Mouse (Mus musculus) liver, adult (tissue): ENCODE measurements around the gene Zfp148.

Source experiments
- GATA4 ChIP-seq: IDR thresholded peaks from 2 replicates; pipeline ENCODE4 v1.6.1; 2014; ENCODE audit warnings: mild to moderate bottlenecking, low read length; ENCODE audit not compliant: insufficient replicate concordance

Gene Zfp148

DNA sequence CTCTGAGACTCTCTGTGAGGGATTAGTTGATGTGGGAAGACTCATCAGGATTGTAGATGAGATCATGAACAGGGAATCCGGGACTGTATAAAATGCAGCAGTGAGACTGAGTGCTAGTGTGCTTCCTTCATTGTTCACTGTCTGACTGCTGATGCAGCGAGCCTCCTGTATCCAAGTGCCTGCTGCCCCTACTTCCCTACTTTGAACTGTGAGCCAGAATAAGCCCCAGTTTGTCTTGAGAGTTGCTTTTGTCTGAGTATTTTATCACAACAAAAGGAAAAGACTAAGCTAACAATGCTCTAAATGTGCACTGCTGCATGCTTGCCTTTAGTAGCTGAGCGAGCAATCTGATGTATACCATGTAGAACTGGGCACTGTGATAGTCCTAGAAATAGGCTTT lies 47.7 kb downstream of the Zfp148 start:
- TF ChIP-seq GATA4: no peak

DNA sequence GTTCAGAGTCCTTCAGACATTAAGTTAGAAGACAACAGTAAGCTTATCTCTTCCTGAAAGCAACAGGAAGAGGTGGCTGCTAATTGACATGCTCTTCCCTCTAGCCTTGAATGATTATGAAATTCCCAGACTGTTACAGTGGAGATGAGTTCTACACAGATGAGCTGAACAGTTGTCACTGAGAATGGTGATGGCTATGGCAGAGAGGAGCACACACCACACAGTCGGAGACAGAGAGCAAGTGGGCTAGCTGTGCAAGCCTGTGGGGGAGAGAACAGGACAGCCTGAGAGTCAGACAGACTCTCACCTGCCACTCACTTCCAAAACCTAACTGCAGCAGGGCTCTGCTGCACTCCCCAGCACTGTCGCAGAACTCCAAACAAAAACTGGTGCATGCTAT lies 51.0 kb downstream of the Zfp148 start:
- TF ChIP-seq GATA4: no peak; the same call in 1 of the 2 replicates

DNA sequence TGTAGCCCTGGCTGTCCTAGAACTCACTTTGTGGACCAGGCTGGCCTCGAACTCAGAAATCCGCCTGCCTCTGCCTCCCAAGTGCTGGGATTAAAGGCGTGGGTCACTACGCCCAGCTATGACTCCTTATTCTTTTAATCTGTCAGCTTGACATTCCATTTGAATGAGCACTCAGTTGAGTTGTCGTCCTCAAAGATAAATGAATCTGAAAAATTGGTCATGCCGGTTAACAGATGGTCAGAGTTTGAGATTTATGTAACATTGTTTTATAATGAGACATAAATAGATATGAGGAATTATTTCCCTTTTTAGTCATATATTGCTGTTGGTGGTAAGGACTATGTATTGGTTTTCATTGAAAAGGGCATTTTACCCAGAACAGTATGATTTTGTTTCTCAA lies 60.4 kb downstream of the Zfp148 start:
- TF ChIP-seq GATA4: no peak

DNA sequence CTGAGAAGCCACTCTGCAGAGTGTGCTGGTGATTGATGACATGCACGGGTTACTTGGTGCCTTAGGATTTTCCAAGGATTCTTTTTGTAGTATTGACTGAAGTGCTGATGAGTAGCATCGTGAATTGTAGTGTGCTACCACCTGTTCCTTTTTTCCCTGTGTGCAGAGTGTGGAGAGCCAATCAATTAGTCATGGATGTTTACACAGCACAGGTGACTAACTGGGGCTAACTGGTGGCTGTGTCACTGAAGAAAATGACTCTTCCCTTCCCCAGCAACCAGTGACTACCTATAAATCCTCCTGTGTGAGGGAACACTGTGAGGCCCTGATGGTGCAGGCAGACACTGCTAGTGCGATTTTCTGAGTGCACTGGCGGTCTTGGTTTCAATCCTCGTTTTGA lies 66.2 kb downstream of the Zfp148 start:
- no peak for TF ChIP-seq GATA4

DNA sequence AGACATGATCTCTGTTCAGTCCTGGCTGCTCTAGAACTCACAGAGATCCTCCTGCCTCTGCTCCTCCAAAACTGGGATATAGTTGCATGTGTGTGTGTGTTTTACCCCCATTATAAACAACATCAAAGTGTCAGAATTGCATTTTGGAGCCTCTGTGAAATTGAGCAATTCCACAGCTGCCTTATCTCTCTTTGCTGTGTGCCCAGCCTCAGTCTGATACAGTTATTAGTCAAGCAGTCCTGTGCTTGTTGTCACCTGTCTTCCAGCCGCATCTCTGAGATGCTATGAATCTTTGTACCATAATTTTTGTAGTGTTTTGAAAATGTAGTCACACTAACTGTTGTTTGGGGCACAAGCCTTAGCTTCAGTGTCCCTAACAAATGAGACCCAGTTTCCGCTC lies 73.2 kb downstream of the Zfp148 start:
- no peak for TF ChIP-seq GATA4

DNA sequence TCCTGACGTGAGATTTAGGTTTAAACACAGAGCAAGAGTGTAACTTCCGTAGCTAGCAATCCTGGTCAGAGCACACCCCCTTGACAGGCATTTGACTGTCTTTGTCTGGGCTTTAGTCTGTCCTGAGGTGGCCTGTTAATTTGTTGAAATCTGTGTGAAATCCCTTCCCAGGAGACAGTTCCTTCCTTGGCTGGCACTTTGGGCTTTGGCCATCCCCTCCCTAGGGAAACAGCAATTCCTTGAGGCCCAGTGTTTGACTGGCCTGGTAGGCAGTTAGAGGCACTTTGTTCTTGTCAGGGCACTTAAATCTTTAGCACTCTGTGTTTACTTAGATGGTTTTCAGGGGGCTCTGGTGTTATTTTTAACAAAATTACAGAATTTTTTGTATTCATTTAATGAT lies 73.7 kb downstream of the Zfp148 start:
- TF ChIP-seq GATA4: no peak

DNA sequence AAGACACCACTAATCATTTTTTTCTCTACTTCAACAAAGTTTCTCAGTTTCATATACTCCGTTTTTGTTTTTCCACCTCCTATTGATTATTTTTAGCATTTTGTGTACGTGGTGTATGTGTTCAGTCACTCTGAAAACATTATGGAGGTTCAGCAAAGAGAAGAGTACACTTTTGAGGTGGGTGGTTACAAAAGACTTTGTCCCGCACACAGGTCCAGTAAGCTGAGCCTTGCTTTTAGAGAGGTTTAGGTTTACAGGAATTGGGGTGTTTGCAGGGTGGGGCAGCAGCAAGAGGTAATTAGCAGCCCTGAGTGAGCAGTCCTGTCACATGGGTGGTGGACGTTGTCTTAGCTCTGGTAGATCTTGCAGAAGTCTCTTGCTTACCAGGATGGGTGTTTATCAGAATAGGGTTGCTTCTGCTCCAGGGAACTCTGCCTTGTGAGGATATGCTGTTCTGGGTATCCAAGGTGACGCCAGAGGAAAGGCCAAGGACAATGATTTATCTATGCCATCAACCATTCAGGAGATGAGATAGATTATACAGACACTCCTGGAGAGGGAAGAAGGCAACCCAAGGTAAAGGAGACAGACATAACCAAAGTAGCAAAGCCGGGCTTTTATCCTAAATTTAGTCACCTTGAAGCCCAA lies 74.8 kb downstream of the Zfp148 start:
- no peak for TF ChIP-seq GATA4

DNA sequence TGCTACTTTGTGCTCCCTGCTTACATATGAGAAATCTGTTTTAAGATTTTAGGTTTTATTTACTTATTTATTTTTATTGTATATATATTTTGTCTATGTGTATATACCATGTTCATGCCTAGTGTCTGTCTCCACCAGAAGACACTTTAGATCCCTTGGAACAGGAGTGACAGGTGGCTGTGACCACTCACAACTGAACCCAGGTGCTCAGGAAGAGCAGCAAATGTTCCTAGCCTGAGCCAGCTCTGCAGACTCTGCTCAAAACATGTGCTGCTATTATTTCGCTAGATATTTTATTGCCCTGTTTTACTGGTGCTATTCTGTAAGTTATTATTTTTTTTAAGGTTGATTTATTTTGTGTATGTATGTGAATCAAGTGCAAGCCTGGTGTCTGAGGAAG lies 78.5 kb downstream of the Zfp148 start:
- TF ChIP-seq GATA4: no peak

DNA sequence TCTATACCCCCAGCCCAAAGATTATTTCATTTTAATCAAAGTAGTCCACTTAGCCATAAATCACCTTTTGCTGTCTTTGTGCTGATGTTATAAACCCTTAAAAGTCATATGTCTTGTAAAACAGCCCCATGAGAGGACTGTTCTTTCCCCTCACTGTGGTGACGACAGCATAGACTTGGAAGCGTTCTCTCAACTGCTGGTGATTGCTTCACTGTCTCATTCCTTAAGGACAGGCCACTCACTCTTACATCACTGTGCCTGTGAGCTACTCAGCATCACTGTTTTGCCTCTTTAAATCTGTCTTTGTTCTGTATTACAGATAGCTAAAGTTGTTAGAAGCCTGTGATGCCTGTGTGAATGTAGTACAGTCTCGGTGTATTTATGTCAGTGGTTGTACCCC lies 80.8 kb downstream of the Zfp148 start:
- TF ChIP-seq GATA4: no peak

DNA sequence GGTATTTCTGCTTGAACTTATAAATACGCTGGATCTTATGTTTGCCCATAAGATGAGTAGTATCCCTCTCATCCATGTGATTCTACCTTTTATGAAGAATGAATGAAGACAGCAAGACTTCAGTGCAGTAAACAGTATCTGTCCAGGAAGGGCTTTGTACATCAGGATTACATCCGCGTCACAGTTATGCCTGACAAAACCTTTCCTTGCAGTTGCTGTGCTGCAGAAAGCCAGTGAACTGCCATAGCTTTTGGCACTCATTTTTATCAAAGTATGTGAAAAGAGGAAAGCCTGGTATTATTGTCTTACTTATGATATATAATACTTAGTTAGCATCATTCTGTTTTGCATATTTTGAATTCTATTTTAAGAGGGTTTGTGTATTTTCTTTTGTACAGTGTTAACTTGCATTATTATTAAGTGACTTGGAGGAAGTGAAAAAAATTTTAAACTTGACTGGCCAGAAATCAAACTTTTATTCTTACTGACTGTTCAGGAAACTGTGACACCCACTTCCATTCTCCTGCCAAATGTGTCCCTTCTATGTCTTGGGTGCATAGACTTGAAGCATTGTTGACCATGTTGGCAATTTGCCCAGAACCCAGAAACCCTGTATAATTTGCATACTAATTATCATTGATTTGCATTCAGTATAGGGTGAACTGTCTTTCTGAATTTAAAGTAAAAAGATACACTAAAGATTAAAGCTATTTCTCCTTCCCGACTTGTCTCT lies 84.0 kb downstream of the Zfp148 start:
- TF ChIP-seq GATA4: no peak

DNA sequence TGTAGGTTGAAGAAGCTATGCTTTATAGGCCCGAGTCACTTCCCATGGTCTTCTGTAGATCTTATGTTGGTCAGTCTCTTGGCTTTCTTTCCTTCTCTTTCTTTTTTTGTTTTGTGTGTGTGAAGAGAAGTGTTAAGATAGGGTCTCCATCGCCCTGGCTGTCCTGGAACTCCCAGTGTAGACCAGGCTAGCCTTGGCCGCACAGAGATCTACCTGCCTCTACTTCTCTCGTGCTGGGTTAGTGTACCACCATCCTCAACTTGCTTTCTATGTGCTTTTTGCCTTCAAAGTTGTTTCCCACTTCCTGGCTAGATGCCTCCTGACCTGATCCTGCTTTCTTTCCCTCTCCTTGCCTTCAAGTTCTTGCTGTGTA lies 84.6 kb downstream of the Zfp148 start:
- no peak for TF ChIP-seq GATA4

DNA sequence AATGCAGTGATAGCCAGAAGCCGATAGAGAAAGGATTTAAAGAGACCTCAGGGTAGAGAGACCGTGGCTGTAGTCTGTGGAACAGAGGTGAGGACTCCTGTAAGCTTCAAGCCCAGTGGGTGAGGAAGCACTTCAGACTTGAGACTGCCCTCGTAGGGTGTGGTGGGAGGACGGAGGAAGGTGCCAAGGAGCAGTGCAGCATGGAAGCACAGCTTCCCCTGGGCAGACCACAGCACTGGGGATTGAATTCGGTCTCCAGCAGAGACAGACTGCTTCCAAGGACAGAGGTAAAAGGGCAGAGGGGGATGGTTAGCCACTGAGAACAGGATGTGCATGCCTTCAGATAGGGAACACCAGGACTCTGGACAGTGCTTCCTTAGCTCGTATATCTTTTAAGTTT lies 86.8 kb downstream of the Zfp148 start:
- TF ChIP-seq GATA4: no peak

DNA sequence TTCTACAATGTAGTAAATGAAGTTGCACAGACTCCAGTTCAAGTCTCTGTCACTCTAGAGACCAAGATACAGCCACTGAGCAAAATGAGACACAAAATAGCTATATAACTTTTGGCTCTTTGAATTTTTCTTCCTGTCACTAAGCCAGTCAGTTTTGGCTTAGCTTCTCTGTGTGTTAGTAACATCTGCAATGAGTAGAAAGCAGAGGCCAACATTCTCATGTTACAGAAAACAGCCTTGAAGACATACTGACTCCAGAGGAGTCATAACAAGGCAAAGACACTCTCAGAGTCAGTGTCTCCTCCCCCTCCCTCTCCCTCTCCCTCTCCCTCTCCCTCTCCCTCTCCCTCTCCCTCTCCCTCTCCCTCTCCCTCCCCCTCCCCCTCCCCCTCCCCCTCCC lies 89.3 kb downstream of the Zfp148 start:
- no peak for TF ChIP-seq GATA4

DNA sequence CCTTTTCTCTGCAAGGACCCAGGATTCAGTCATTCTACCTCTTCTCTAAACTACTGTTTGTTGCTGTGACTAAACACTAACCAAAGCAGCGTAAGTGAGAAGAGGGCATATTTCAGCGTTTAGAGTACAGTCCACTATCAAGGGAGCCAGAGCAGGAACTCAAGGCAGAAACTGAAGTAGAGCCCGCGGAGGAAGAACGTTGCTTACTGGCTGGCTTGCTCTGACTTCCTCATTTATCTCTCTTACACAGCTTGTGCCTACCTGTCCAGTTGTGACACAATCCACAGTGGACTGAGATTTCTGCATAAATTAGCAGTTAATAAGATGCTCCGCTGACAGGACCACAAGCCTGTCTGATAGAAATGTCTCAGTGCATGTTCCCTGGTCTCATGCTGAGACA lies 93.7 kb downstream of the Zfp148 start:
- TF ChIP-seq GATA4: no peak

DNA sequence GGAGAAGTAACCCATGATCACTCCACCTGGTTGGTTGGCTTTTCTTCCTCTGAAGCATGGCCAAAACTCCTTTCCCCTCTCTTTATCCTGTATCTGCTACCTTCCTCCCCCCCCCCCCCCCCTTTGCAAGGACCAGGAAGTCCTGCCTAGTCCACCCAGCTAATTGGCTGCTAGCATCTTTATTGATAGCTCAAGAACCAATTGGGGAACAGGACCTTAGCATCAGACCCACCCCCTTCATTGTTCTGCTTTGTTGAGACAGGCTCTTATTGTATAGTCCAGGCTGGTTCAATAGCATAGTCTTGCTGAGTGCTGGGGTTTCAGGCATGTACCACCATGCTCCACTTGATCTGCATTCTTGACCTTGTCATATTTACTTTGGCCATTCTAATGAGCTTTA lies 99.3 kb downstream of the Zfp148 start:
- no peak for TF ChIP-seq GATA4

DNA sequence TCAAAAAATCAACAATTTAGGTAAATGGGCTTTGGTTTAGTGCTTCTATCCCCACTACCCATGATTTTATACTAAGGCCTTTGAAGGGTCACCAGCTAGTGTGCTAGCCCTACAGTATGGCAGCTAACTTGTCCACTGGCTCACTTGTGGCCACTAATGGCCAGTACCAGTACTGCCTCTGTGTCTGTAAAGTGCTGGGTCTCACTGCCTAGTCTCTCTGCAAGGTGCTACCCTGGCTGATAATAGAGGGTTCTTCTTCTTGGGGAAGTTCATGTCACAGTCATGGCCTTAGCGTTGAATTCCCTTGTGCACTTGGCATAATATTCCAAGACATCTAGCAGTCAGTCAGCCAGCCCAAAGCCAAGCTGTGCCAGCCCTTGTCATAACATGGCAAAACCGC lies 100.5 kb downstream of the Zfp148 start:
- no peak for TF ChIP-seq GATA4

DNA sequence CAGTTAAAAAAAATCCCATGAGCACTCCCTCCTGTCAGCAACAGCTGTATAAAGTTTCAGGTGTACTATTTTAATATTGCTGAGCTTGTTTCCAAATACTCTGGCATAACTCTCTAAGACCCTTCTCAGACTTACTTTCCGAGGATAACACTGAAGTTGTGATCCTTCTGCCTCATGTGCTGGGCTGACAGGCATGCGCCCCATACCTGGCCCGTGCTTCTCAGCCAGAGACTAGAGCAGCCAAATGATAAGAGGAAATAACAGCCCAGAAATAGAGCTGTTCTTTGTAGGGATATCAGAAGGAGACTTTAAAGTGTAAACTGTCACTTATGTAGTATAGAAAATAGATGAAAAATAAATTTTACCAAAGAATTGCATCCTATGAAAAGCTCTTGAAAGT lies 101.7 kb downstream of the Zfp148 start:
- no peak for TF ChIP-seq GATA4
